Mouse (Mus musculus) midbrain, embryonic 13.5 days (tissue): ENCODE results near the gene Mettl8. TPM values are rescaled to one million over a fixed set of nuclear protein-coding genes. Genes with fewer than 3 reads are reported as not detected.
A peak's percentile ranks its signal among the peaks of the same experiment; 100 is the strongest.

Experiments
- ATAC-seq: fragments of 200-750 bp; cut with Nextera tagmentation; 2 replicates; pipeline ENCODE4 v1.8.0; 2017; ENCODE audit warnings: mild to moderate bottlenecking, moderate TSS enrichment, moderate library complexity
- H3K27ac ChIP-seq: fragments of 300-500 bp; sonication (generic); 2 replicates; pipeline ENCODE4 v1.5.1; 2015; ENCODE audit warnings: inconsistent platforms, mild to moderate bottlenecking, moderate library complexity
- H3K27me3 ChIP-seq: fragments of 300-500 bp; sonication (generic); 2 replicates; pipeline ENCODE4 v1.6.1; 2015; ENCODE audit warnings: mild to moderate bottlenecking, inconsistent platforms
- H3K36me3 ChIP-seq: fragments of 300-500 bp; sonication (generic); 2 replicates; pipeline ENCODE4 v1.6.1; 2015; ENCODE audit warnings: mild to moderate bottlenecking, inconsistent platforms
- H3K4me1 ChIP-seq: fragments of 300-500 bp; sonication (generic); replicated peaks from 2 replicates; pipeline ENCODE4 v1.6.1; 2015; ENCODE audit warnings: inconsistent platforms
- H3K4me2 ChIP-seq: fragments of 300-500 bp; sonication (generic); replicated peaks from 2 replicates; pipeline ENCODE4 v1.6.1; 2015; ENCODE audit warnings: moderate library complexity, mild to moderate bottlenecking, inconsistent platforms
- H3K4me3 ChIP-seq: fragments of 300-500 bp; sonication (generic); replicated peaks from 2 replicates; pipeline ENCODE4 v1.5.1; 2015; ENCODE audit warnings: mild to moderate bottlenecking, inconsistent platforms
- H3K9ac ChIP-seq: fragments of 300-500 bp; sonication (generic); replicated peaks from 2 replicates; pipeline ENCODE4 v1.6.1; 2015; ENCODE audit warnings: mild to moderate bottlenecking, inconsistent platforms
- H3K9me3 ChIP-seq: fragments of 300-500 bp; sonication (generic); 2 replicates; pipeline ENCODE4 v1.6.1; 2016; ENCODE audit warnings: mild to moderate bottlenecking, inconsistent platforms
- WGBS: fragments of 180-500 bp; shearing (Covaris S2); methylation state at CpG from one replicate; pipeline ENCODE4 v1.1.7; 2015; 5-methylcytosine and 5-hydroxymethylcytosine counted together
- polyA plus RNA-seq: library from polyadenylated mRNA; unstranded; fragments of >200 nt; fragmentation: Nextera tagmentation; extraction: Ambion mirVana; gene quantifications from 2 replicates; pipeline ENCODE4 v1.2.1, GENCODE M21; 2015

Gene Mettl8
- polyA plus RNA-seq, 1 experiment from 2014 or later = 15.8 TPM

GRCm38 (mm10) chr2:71002509-71002908 lies 52.9 kb downstream of the Mettl8 start:
- H3K27me3 ChIP-seq = no peaks in the 10 kb centered on the region
- H3K27ac ChIP-seq = no peak overlapping the region
- no peak for ATAC-seq
- H3K4me2 ChIP-seq = no peak overlapping the region
- no peak overlapping the region for H3K9ac ChIP-seq
- 96% methylated on average over 1 of the region's 1 CpGs for WGBS
- H3K4me1 ChIP-seq = no peaks in the 10 kb centered on the region
- no peaks in the 10 kb centered on the region for H3K9me3 ChIP-seq
- H3K36me3 ChIP-seq = no peaks in the 10 kb centered on the region
- no peak overlapping the region for H3K4me3 ChIP-seq

GRCm38 (mm10) chr2:70998771-70999170 lies 56.6 kb downstream of the Mettl8 start:
- no peak overlapping the region for H3K4me3 ChIP-seq
- H3K4me2 ChIP-seq = no peak overlapping the region
- H3K27me3 ChIP-seq = no peaks in the 10 kb centered on the region
- no peaks in the 10 kb centered on the region for H3K36me3 ChIP-seq
- no peak for ATAC-seq
- no peak overlapping the region for H3K27ac ChIP-seq
- no peaks in the 10 kb centered on the region for H3K4me1 ChIP-seq
- no peak overlapping the region for H3K9ac ChIP-seq
- H3K9me3 ChIP-seq = no peaks in the 10 kb centered on the region
- 92% methylated on average over 2 of the region's 2 CpGs for WGBS

GRCm38 (mm10) chr2:70996438-70996837 lies 58.9 kb downstream of the Mettl8 start:
- no peak overlapping the region for H3K4me2 ChIP-seq
- H3K27ac ChIP-seq = no peak overlapping the region
- no peak overlapping the region for H3K4me3 ChIP-seq
- 95% methylated on average over 7 of the region's 7 CpGs for WGBS
- no peaks in the 10 kb centered on the region for H3K4me1 ChIP-seq
- H3K9me3 ChIP-seq = no peaks in the 10 kb centered on the region
- no peak for ATAC-seq
- H3K27me3 ChIP-seq = no peaks in the 10 kb centered on the region
- H3K9ac ChIP-seq = no peak overlapping the region
- H3K36me3 ChIP-seq = no peaks in the 10 kb centered on the region

GRCm38 (mm10) chr2:70995900-70996299 lies 59.5 kb downstream of the Mettl8 start:
- no peak overlapping the region for H3K4me3 ChIP-seq
- H3K9ac ChIP-seq = no peak overlapping the region
- ATAC-seq = no peak
- H3K27ac ChIP-seq = no peak overlapping the region
- no peaks in the 10 kb centered on the region for H3K4me1 ChIP-seq
- H3K9me3 ChIP-seq = no peaks in the 10 kb centered on the region
- H3K27me3 ChIP-seq = no peaks in the 10 kb centered on the region
- WGBS = 94% methylated on average over 4 of the region's 4 CpGs
- no peaks in the 10 kb centered on the region for H3K36me3 ChIP-seq
- no peak overlapping the region for H3K4me2 ChIP-seq

- WGBS = 84% methylated on average over 3 of the region's 3 CpGs
- Histone ChIP-seq H3K4me1 (peaks cover 14% of the 10 kb centered on the region), H3K27me3 (no peaks in the 10 kb centered on the region)
These were observed 61.6 kb downstream of the Mettl8 start for GRCm38 (mm10) chr2:70993740-70994139.

GRCm38 (mm10) chr2:70992715-70993114 lies 62.7 kb downstream of the Mettl8 start:
- Histone ChIP-seq H3K4me2 (no peak overlapping the region), H3K9ac (no peak overlapping the region), H3K27ac (no peak overlapping the region), H3K27me3 (no peaks in the 10 kb centered on the region), H3K4me1 (peaks cover 14% of the 10 kb centered on the region), H3K9me3 (no peaks in the 10 kb centered on the region), H3K36me3 (no peaks in the 10 kb centered on the region), H3K4me3 (no peak overlapping the region)
- ATAC-seq = no peak
- 84% methylated on average over 2 of the region's 2 CpGs for WGBS

More at GRCm38 (mm10) chr2:70993740-70994139, 61.6 kb downstream of the Mettl8 start:
- Histone ChIP-seq H3K36me3 (no peaks in the 10 kb centered on the region), H3K4me2 (no peak overlapping the region), H3K9ac (no peak overlapping the region), H3K9me3 (no peaks in the 10 kb centered on the region), H3K27ac (no peak overlapping the region), H3K4me3 (no peak overlapping the region)
- no peak for ATAC-seq

GRCm38 (mm10) chr2:70990196-70990595 lies 65.2 kb downstream of the Mettl8 start:
- Histone ChIP-seq H3K4me3 (no peak overlapping the region), H3K9ac (no peak overlapping the region), H3K27me3 (no peaks in the 10 kb centered on the region), H3K27ac (no peak overlapping the region), H3K36me3 (no peaks in the 10 kb centered on the region), H3K4me2 (no peak overlapping the region), H3K4me1 (peaks cover 14% of the 10 kb centered on the region), H3K9me3 (no peaks in the 10 kb centered on the region)
- WGBS = 68% methylated on average over 4 of the region's 4 CpGs
- ATAC-seq = no peak

GRCm38 (mm10) chr2:70989201-70990191 lies 65.9 kb downstream of the Mettl8 start:
- no peak for ATAC-seq
- 58% methylated on average over 17 of the region's 17 CpGs for WGBS
- Histone ChIP-seq H3K9ac (no peak overlapping the region), H3K36me3 (no peaks in the 10 kb centered on the region), H3K27me3 (no peaks in the 10 kb centered on the region), H3K27ac (peak overlapping the region; percentile 11; the same call in 1 of the 2 replicates), H3K9me3 (no peaks in the 10 kb centered on the region), H3K4me2 (no peak overlapping the region), H3K4me1 (peaks cover 14% of the 10 kb centered on the region), H3K4me3 (no peak overlapping the region)

- no peaks in the 10 kb centered on the region for H3K36me3 ChIP-seq
- no peak overlapping the region for H3K4me3 ChIP-seq
- WGBS = 90% methylated on average over 5 of the region's 5 CpGs
- no peak for ATAC-seq
- no peak overlapping the region for H3K9ac ChIP-seq
- no peak overlapping the region for H3K27ac ChIP-seq
- H3K9me3 ChIP-seq = no peaks in the 10 kb centered on the region
- no peaks in the 10 kb centered on the region for H3K27me3 ChIP-seq
- H3K4me1 ChIP-seq = no peaks in the 10 kb centered on the region
- no peak overlapping the region for H3K4me2 ChIP-seq
These were observed 77.1 kb downstream of the Mettl8 start for GRCm38 (mm10) chr2:70978271-70978670.

- H3K36me3 ChIP-seq = no peaks in the 10 kb centered on the region
- H3K4me3 ChIP-seq = no peak overlapping the region
- H3K4me2 ChIP-seq = no peak overlapping the region
- no peaks in the 10 kb centered on the region for H3K27me3 ChIP-seq
- H3K4me1 ChIP-seq = peaks cover 10% of the 10 kb centered on the region; the same call in 1 of the 2 replicates
- no peaks in the 10 kb centered on the region for H3K9me3 ChIP-seq
- no peak overlapping the region for H3K9ac ChIP-seq
- WGBS = 95% methylated on average over 6 of the region's 6 CpGs
- ATAC-seq = no peak
- H3K27ac ChIP-seq = no peak overlapping the region
These were observed 80.6 kb downstream of the Mettl8 start for GRCm38 (mm10) chr2:70974769-70975168.

- WGBS = 50% methylated on average over 16 of the region's 16 CpGs
- peak; percentile 72 for ATAC-seq
- Histone ChIP-seq H3K27ac (0 out of 2 replicates have a peak overlapping the region, but pooled peaks have one; percentile 30), H3K4me1 (peaks cover 10% of the 10 kb centered on the region; the same call in 1 of the 2 replicates), H3K4me2 (peak overlapping the region; percentile 19), H3K36me3 (no peaks in the 10 kb centered on the region), H3K9ac (peak overlapping the region; percentile 44; the same call in 1 of the 2 replicates), H3K4me3 (no peak overlapping the region), H3K27me3 (no peaks in the 10 kb centered on the region), H3K9me3 (no peaks in the 10 kb centered on the region)
These were observed 82.4 kb downstream of the Mettl8 start for GRCm38 (mm10) chr2:70972795-70973518.
